Mouse (Mus musculus) c-Kit-positive CD71-negative TER-119-negative erythroid progenitor cells, embryonic 14.5 days (primary cell): Measurements from ENCODE around the gene Ttc6.
A peak's percentile ranks its signal among the peaks of the same experiment; 100 is the strongest.

Source experiments
- DNase-seq: peaks from one replicate; pipeline ENCODE4 v3.0.0-alpha.2; 2013; ENCODE audit warnings: low read depth

Gene Ttc6

GRCm38 (mm10) chr12:57662986-57663674, 99.2 kb downstream of the Ttc6 start:
- DNase-seq, result no peak

DNA sequence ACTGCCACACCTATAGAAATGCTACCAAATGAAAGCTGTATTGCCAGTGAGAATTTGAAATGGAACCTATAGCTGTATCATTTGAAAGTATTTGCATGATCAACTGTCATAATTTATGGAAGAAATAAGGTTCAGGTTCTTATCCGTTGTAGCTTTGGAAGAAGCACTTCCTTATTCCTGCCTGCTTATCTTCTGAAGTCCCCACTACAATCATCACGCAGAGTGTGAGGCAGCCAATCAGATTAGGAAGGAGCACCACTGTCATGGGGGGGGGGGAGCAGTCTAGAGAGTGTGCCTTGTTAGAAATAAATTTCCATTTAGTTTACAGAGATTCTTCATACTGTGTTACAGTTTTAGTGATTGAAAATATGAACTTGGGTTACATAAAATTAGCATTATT, 108.5 kb downstream of the Ttc6 start:
- no peak for DNase-seq

DNA sequence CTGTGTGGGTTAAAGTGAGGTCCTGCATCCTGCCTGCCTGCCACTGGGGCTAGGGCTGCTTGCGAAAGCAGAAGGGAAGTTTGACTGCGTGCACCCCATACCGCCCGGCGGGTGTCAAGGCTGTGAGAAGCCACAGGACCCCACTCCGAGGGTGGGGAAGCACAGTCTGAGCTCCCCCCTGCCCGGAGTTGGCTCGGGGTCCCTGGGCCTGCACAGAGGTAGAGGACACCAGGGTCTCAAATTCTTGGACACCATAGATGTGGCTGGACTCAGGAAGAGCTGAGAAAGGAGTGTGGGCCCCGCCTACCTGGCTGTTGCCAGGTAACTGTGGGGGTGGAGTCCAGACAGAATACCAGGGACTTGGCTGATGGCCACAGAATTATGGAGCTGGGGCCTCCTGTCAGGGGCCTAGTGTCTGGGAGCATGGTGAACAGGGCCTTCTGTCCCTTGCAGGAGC, 121.1 kb downstream of the Ttc6 start:
- no peak for DNase-seq

DNA sequence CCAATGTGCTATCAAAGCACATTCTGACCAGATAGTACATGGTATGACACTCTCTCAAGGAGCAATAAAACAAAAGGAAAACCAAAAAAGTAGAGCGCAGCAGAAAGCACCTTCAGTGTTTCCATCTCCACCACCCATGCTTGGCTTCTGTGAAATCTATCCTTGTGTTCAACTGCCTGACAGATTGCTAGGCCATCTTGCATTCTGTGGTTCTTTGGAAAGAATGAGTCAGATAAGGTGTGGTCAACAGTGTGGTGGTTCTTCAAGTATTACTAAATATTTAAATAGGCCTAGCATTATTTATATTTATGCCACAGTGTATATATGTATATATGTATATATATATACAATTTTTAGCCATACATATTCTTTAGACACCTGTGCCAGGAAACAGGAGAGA, 146.1 kb downstream of the Ttc6 start:
- no peak for DNase-seq

DNA sequence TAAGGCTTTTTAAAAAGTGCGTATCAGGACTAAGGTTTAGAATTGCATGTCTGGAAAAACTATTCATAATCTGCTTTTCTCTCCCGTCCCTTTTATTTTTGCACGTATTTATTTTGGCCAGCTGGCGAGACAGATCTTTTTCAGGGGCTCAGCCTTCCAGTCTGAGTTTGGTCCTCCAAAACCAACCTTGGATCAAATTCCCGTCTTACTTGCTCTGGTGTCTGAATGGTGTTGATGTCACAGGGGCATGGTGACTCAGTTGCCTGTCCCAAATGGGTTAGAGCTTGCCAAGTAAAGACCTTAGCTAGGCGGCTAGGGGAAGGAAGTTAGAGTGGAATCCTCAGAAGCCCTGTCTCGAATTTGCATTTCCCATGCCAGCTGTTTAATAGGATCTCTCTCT, 200.8 kb downstream of the Ttc6 start:
- no peak for DNase-seq

- DNase-seq, result no peak
Measured at GRCm38 (mm10) chr12:57776290-57776997, 212.5 kb downstream of the Ttc6 start.

- DNase-seq, result no peak
Measured at GRCm38 (mm10) chr12:57781926-57782325, 218.0 kb downstream of the Ttc6 start.

- peak; percentile 8 for DNase-seq
Measured at GRCm38 (mm10) chr12:57787471-57787870, 223.6 kb downstream of the Ttc6 start.
